Mouse (Mus musculus) heart, postnatal 0 days (tissue): ENCODE data around the gene Il12rb1.

Experiments used
- CTCF ChIP-seq: IDR thresholded peaks from 2 replicates; pipeline ENCODE4 v1.5.1; 2016; ENCODE audit warnings: antibody characterized with exemption, control low read depth, low read depth
- EP300 ChIP-seq: IDR thresholded peaks from 2 replicates; pipeline ENCODE4 v1.6.1; 2016; ENCODE audit warnings: antibody characterized with exemption, low read depth

DNA sequence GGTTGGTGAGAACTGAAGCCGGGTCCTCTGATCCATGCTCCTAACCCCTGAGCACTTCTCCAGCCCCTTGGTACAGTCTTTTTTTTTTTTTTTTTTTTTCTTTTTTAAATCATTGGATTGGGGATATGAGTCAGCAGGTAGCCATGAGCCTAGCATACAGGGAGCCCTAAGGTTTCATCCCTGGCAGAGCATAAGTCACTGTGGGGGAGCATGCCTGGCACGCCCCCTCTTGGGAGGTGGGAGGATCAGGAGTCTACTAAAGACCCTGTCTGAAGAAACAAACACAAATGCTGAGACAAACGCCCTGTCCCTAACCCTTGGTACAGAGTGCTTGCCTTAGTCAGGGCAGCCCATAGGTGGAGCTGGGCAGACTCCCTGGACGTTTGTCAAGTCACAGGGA, 3.8 kb downstream of the Il12rb1 start:
- TF ChIP-seq CTCF (no peak), EP300 (no peak)
